Mouse (Mus musculus) T-helper 17 cell (primary cell): ENCODE results near the gene Olfr916.

Experiments
- in situ Hi-C, 2 experiments: fragments of 300-600 bp; cut with MboI, MseI; formaldehyde crosslinking; loops; 1 replicate in 1 of 2; 2 replicates in 1 of 2; pipeline ENCODE4 v1.15.1; 2025; ENCODE audit warnings: high pct_unique_total_duplicates in 2 of 2

Gene Olfr916

GRCm38 (mm10) chr9:38659775-38660174 lies at the start of gene Olfr916:
Gene Olfr916, minus strand, starts transcription at chr9:38659875.
- in situ Hi-C loops = loop anchor here in 1 of 2 experiments (10.0 kb wide), 1 partner anchor 905 kb away; no protein-coding TSS in a partner anchor

DNA sequence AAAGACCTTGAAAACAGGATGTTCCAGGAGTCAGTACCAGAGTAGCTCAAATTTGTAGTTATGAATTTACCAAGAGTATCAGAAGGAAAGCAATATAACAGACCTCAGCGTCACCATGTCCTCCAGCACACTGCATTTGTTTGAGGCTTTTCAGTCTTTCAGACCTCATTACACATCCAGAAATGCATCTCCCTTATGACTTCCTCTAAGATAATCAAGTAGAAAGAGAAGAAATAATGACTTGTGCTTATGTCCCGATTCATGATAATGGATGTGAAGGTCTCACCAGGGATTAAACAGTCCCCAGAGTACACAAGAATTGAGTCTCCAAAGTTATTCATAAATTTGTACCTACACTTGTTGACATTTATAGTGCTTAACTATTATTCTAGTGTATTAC lies 14.8 kb upstream of the Olfr916 start, which contains the start of gene Olfr918:
Gene Olfr918, minus strand, starts transcription at position 101 of the 400 bp plus-strand sequence.
- in situ Hi-C loops = no loop called here

DNA sequence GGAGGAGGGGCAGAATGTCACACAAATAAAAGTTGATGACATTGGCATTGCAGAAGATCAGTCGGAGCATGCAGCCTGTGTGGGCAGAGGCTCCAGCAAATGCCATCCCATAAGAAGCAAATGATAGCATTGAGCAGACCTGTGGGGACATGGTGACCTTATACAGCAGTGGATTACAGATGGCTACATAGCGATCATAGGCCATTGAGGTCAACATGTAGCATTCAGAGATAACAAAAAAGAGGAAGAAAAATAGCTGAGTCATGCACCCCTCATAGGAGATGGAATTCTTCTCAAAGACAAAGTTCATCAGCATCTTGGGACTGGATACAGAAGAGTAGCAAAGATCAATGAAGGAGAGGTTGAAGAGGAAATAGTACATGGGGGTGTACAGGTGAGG lies 13.2 kb upstream of the Olfr916 start:
- in situ Hi-C loops = no loop called here

GRCm38 (mm10) chr9:38665742-38666141 lies 6.1 kb upstream of the Olfr916 start, which contains the start of gene Olfr917:
Gene Olfr917, minus strand, starts transcription at chr9:38665842.
- in situ Hi-C loops = no loop called here

DNA sequence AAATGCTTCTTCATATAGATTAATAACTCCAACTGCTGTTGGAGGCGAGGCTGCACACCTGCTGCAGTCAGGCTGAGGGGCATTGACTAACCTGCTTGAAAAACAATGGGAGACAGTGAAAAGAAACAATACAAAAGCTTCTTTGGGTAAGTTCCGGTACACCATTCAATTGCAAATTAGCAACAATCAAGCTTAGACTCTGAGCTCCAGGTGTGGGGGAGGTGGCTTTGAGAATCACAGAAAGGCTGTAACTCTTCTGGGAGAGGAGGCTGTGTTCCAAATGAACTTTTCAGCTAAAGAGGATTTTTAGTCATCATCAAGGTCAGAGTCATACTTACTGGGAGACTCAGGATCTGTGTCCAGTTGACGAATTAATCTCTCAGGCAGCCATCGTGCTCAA lies 27.3 kb downstream of the Olfr916 start:
- in situ Hi-C loops = no loop called here
